Comparison of ENCODE assay signal across 15 mouse cellular contexts in genomic region chr9:85497348-85497747, GRCm38 (mm10).
A peak's percentile ranks its signal among the peaks of the same experiment; 100 is the strongest.
DNase-seq lines count a peak whose midpoint lies in the region; ATAC-seq and TF ChIP-seq lines count a peak whose summit lies in the region.
"Had no signal": no experiment of that assay in that cellular context is flagged by ENCODE, and none has a peak within 500 bp of the region (broad histone marks: within the 10 kb centered on the region; RNA-seq: fewer than 3 reads in every experiment).

No protein-coding gene starts in this region.

- no peaks in the 10 kb centered on the region for H3K9me3 ChIP-seq in neural tube, embryonic 11.5 days (ENCODE audit: control insufficient read depth, low read length)
- H3K9me3 ChIP-seq in neural tube, embryonic 15.5 days (replicated peaks) = no peaks in the 10 kb centered on the region
- no peaks in the 10 kb centered on the region for H3K9me3 ChIP-seq in forebrain, embryonic 16.5 days (ENCODE audit: control insufficient read depth, low read length)
- H3K9me3 ChIP-seq in hindbrain, postnatal 0 days (ENCODE audit: low read length) = no peaks in the 10 kb centered on the region
- H3K9me3 ChIP-seq: heart, embryonic 12.5 days had no signal

- WGBS in neural tube, embryonic 11.5 days = 79% methylated on average over 1 of the region's 1 CpGs
- WGBS in neural tube, embryonic 15.5 days = 73% methylated on average over 1 of the region's 1 CpGs
- 40% methylated on average over 1 of the region's 1 CpGs for WGBS in forebrain, embryonic 16.5 days
- 55% methylated on average over 1 of the region's 1 CpGs for WGBS in hindbrain, postnatal 0 days
- 91% methylated on average over 1 of the region's 1 CpGs for WGBS in lung, adult 2 months

- H3K27ac ChIP-seq in neural tube, embryonic 11.5 days (ENCODE audit: low read depth, low read length) = no peak overlapping the region
- H3K27ac ChIP-seq in neural tube, embryonic 15.5 days (replicated peaks) = no peak overlapping the region
- H3K27ac ChIP-seq in forebrain, embryonic 16.5 days (ENCODE audit: low read length) = no peak overlapping the region
- H3K27ac ChIP-seq in hindbrain, postnatal 0 days = no peak overlapping the region
- no peak overlapping the region for H3K27ac ChIP-seq in left cerebral cortex, adult 2 months

- H3K9ac ChIP-seq in neural tube, embryonic 11.5 days (ENCODE audit: low read length) = no peak overlapping the region
- H3K9ac ChIP-seq in neural tube, embryonic 15.5 days (replicated peaks) = no peak overlapping the region
- no peak overlapping the region for H3K9ac ChIP-seq in forebrain, embryonic 16.5 days (replicated peaks; ENCODE audit: low read depth, low read length)
- H3K9ac ChIP-seq in hindbrain, postnatal 0 days (replicated peaks; ENCODE audit: low read length) = no peak overlapping the region
- H3K9ac ChIP-seq: heart, embryonic 12.5 days; lung, embryonic 14.5 days had no signal

- no peaks in the 10 kb centered on the region for H3K27me3 ChIP-seq in neural tube, embryonic 11.5 days (ENCODE audit: control insufficient read depth, insufficient read depth, low read length)
- no peaks in the 10 kb centered on the region for H3K27me3 ChIP-seq in neural tube, embryonic 15.5 days (replicated peaks)
- no peaks in the 10 kb centered on the region for H3K27me3 ChIP-seq in forebrain, embryonic 16.5 days (replicated peaks; ENCODE audit: control insufficient read depth, insufficient read depth, low read length)
- H3K27me3 ChIP-seq in hindbrain, postnatal 0 days (ENCODE audit: insufficient read depth, low read length) = no peaks in the 10 kb centered on the region
- H3K27me3 ChIP-seq: heart, embryonic 12.5 days; Patski had no signal

- no peak for TF ChIP-seq CTCF in hindbrain, postnatal 0 days (IDR thresholded peaks at IDR 0.05; ENCODE audit: low read depth)
- TF ChIP-seq CTCF in lung, adult 2 months (IDR thresholded peaks at IDR 0.05; ENCODE audit: insufficient read depth, low read length) = no peak
- TF ChIP-seq CTCF in left cerebral cortex, adult 2 months (IDR thresholded peaks at IDR 0.05) = no peak

- intact Hi-C loops in left cerebral cortex, adult 2 months (cut with DNase I) = no loop called here

- 0 out of 2 replicates have a peak, but pooled peaks cover 2% of the 10 kb centered on the region for H3K4me1 ChIP-seq in neural tube, embryonic 11.5 days (ENCODE audit: control insufficient read depth, insufficient read depth, low read length)
- no peaks in the 10 kb centered on the region for H3K4me1 ChIP-seq in neural tube, embryonic 15.5 days
- H3K4me1 ChIP-seq in forebrain, embryonic 16.5 days (replicated peaks; ENCODE audit: control insufficient read depth, insufficient read depth, low read length) = peaks cover 5% of the 10 kb centered on the region
- no peaks in the 10 kb centered on the region for H3K4me1 ChIP-seq in hindbrain, postnatal 0 days (ENCODE audit: insufficient read depth, low read length)
- H3K4me1 ChIP-seq in lung, adult 2 months (ENCODE audit: control insufficient read depth, insufficient read depth, low read length) = no peaks in the 10 kb centered on the region
- H3K4me1 ChIP-seq: heart, embryonic 12.5 days had no signal

- peak; percentile 54; the same call in 1 of the 2 replicates for ATAC-seq in neural tube, embryonic 11.5 days (ENCODE audit: insufficient read depth, low FRiP score, low TSS enrichment)
- ATAC-seq in neural tube, embryonic 15.5 days (ENCODE audit: low FRiP score) = no peak
- peak; percentile 85 for ATAC-seq in forebrain, embryonic 16.5 days
- ATAC-seq in hindbrain, postnatal 0 days = peak; percentile 51; the same call in 1 of the 2 replicates
- ATAC-seq: Patski had no signal

- DNase-seq in neural tube, embryonic 11.5 days (ENCODE audit: low spot score) = no peak
- DNase-seq in hindbrain, postnatal 0 days (ENCODE audit: low spot score) = peak; percentile 18
- peak; percentile 52 for DNase-seq in retina, embryonic 14.5 days (ENCODE audit: low spot score)
- DNase-seq in spleen, adult 18-20 months = no peak
- DNase-seq in lung, adult 2 months = no peak
- no peak for DNase-seq in left cerebral cortex, adult 2 months (ENCODE audit: extremely low spot score in 1 of 2, low spot score in 2 of 2)
- DNase-seq: cerebellum, postnatal 14 days; liver; lung, embryonic 14.5 days; right cerebral cortex, postnatal 14 days; thymus, postnatal 25 days had no signal

- H3K4me3 ChIP-seq in neural tube, embryonic 11.5 days (ENCODE audit: low read depth, low read length) = no peak overlapping the region
- H3K4me3 ChIP-seq in neural tube, embryonic 15.5 days (replicated peaks) = no peak overlapping the region
- no peak overlapping the region for H3K4me3 ChIP-seq in forebrain, embryonic 16.5 days (replicated peaks; ENCODE audit: low read length)
- no peak overlapping the region for H3K4me3 ChIP-seq in hindbrain, postnatal 0 days (ENCODE audit: low read length)
- no peak overlapping the region for H3K4me3 ChIP-seq in lung, adult 2 months (replicated peaks; ENCODE audit: extremely low read depth, low read depth, low read length)
- H3K4me3 ChIP-seq in left cerebral cortex, adult 2 months = no peak overlapping the region
- H3K4me3 ChIP-seq: heart, embryonic 12.5 days had no signal

- TF ChIP-seq POLR2A in lung, adult 2 months (IDR thresholded peaks at IDR 0.05; ENCODE audit: borderline replicate concordance, extremely low read depth, low read depth, low read length) = no peak

- H3K4me2 ChIP-seq in neural tube, embryonic 11.5 days (ENCODE audit: low read depth) = no peak overlapping the region
- H3K4me2 ChIP-seq in neural tube, embryonic 15.5 days = no peak overlapping the region
- no peak overlapping the region for H3K4me2 ChIP-seq in forebrain, embryonic 16.5 days (ENCODE audit: low read length)
- no peak overlapping the region for H3K4me2 ChIP-seq in hindbrain, postnatal 0 days (ENCODE audit: low read depth, low read length)
- H3K4me2 ChIP-seq: heart, embryonic 12.5 days; lung, embryonic 14.5 days had no signal

- no peaks in the 10 kb centered on the region for H3K36me3 ChIP-seq in neural tube, embryonic 11.5 days (ENCODE audit: control insufficient read depth, insufficient read depth, low read length)
- no peaks in the 10 kb centered on the region for H3K36me3 ChIP-seq in neural tube, embryonic 15.5 days
- H3K36me3 ChIP-seq in forebrain, embryonic 16.5 days (ENCODE audit: control insufficient read depth, insufficient read depth) = no peaks in the 10 kb centered on the region
- H3K36me3 ChIP-seq in hindbrain, postnatal 0 days (ENCODE audit: insufficient read depth, low read length) = no peaks in the 10 kb centered on the region
- H3K36me3 ChIP-seq: heart, embryonic 12.5 days had no signal

Comparison
In these comparisons a context has a peak if more than half of its experiments do, and no peak if none do; other contexts are left out.
1. DNase-seq: peak in hindbrain, postnatal 0 days (single experiment) and retina, embryonic 14.5 days (single experiment); none in neural tube, embryonic 11.5 days (single experiment), spleen, adult 18-20 months (0 of 2), lung, adult 2 months (single experiment) and left cerebral cortex, adult 2 months (0 of 2).